Mouse (Mus musculus): ENCODE measurements around the gene Ly86. TPM values are rescaled to one million over a fixed set of nuclear protein-coding genes. Genes with fewer than 3 reads are reported as not detected.

Gene Ly86
- polyA plus RNA-seq, 1 experiment from 2014 or later, result 11.9 TPM

GRCm38 (mm10) chr13:37465710-37466109, 120.7 kb downstream of the Ly86 start:
- Histone ChIP-seq H3K4me3 (ENCODE audit: low read depth, low read length) (no peak overlapping the region), H3K9ac (no peak overlapping the region), H3K27me3 (ENCODE audit: insufficient read depth, low read length) (no peaks in the 10 kb centered on the region), H3K27ac (ENCODE audit: low read depth) (no peak overlapping the region), H3K4me2 (no peak overlapping the region), H3K36me3 (ENCODE audit: insufficient read depth) (no peaks in the 10 kb centered on the region), H3K9me3 (ENCODE audit: low read depth, low read length) (no peaks in the 10 kb centered on the region), H3K4me1 (ENCODE audit: insufficient read depth) (peaks cover 14% of the 10 kb centered on the region)
- DNase-seq (no peak), ATAC-seq (ENCODE audit: insufficient read depth) (no peak)
- WGBS, result 73% methylated on average over 6 of the region's 6 CpGs
- TF ChIP-seq CTCF (IDR thresholded peaks at IDR 0.05; ENCODE audit: low read depth), result no peak

DNA sequence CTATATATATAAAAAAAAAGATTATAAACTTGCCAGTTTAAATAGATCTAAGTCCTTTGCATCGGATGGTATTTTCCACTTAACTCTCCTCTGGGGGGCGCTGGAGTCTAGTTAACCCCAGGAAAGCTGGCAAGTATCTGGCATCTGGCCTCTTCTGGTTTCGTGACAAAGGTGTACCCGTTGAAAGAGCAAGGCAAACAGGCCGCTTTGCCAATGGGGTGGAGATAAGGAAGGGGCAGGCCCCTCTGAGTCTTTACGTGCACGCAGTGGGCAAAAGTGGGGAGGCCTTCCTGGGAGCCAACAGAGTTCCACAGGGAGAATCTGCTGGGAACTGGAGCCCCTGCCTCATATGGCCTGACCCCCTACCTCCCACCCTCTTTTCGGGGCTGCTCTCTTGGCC, 122.8 kb downstream of the Ly86 start:
- no peak overlapping the region for H3K4me3 ChIP-seq (ENCODE audit: low read depth, low read length)
- TF ChIP-seq CTCF (IDR thresholded peaks at IDR 0.05; ENCODE audit: low read depth), result peak; percentile 70
- H3K27me3 ChIP-seq (ENCODE audit: insufficient read depth, low read length), result no peaks in the 10 kb centered on the region
- 7% methylated on average over 8 of the region's 8 CpGs for WGBS
- H3K9me3 ChIP-seq (ENCODE audit: low read depth, low read length), result no peaks in the 10 kb centered on the region
- peak overlapping the region; percentile 44 for H3K9ac ChIP-seq
- H3K36me3 ChIP-seq (ENCODE audit: insufficient read depth), result no peaks in the 10 kb centered on the region
- peak overlapping the region; percentile 48 for H3K4me2 ChIP-seq
- peak overlapping the region; percentile 94 for H3K27ac ChIP-seq (ENCODE audit: low read depth)
- DNase-seq (peak; percentile 90), ATAC-seq (ENCODE audit: insufficient read depth) (peak; percentile 74)
- H3K4me1 ChIP-seq (ENCODE audit: insufficient read depth), result peaks cover 12% of the 10 kb centered on the region

Measured in lung, embryonic 14.5 days (tissue).